Mouse (Mus musculus): ENCODE results near the gene Etv1.

Gene Etv1

GRCm38 (mm10) chr12:38906314-38906713, 127.1 kb downstream of the Etv1 start:
- no peak for ATAC-seq (ENCODE audit: insufficient number of reproducible peaks, low FRiP score, low TSS enrichment)

DNA sequence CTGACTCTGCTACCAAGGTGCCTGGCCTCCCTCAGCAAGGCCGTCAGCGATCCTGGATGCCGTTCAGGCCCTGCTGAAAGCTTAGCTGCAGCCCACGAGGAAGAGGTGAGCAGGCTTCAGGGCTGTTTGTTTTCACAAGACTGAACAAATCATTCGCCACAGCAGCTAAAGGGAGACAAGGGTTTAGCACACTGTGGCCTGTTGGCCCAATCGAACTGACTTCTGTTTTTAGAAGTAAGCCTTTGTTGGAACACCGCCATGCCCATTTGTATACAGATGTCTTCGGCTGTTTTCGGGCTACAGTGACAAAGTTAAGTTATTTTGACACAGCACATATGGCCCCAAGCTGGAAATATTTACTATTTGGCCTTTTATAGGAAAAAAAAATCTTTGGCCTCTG, 127.6 kb downstream of the Etv1 start:
- ATAC-seq (ENCODE audit: insufficient number of reproducible peaks, low FRiP score, low TSS enrichment) = peak; percentile 72

DNA sequence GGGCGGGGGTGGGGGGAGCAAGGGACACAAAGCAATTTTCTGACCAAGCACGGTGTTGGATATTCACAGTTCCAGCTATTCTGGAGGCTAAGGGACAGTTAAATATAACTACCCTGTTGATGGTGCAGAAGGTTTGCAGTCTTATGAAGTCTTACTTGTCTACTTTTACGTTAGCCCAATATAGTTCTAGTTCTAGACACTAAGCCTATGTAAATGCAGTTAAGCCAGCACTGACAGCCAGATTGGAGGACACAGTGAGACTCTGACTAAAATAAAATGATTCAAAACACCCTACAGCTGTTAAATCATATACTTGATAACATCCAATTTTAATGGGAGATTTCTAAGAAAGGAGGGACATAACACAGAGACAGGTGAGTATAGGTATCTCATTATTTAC, 129.8 kb downstream of the Etv1 start:
- ATAC-seq (ENCODE audit: insufficient number of reproducible peaks, low FRiP score, low TSS enrichment) = no peak
